Mouse (Mus musculus) thymus, adult 2 months (tissue): ENCODE data around the gene Nop16.

Experiments used
- CTCF ChIP-seq: fragments of 200-500 bp; IDR thresholded peaks from 2 replicates; pipeline ENCODE4 v1.5.1; 2012; ENCODE audit warnings: mild to moderate bottlenecking, control low read depth, low read length, moderate library complexity, borderline replicate concordance; ENCODE audit not compliant: control insufficient read depth, poor library complexity, insufficient read depth; ENCODE audit errors: extremely low read depth
- POLR2A ChIP-seq: fragments of 200-500 bp; IDR thresholded peaks from 2 replicates; pipeline ENCODE4 v1.6.1; 2012; ENCODE audit warnings: mild to moderate bottlenecking, low read length, control low read depth, moderate library complexity; ENCODE audit not compliant: control insufficient read depth, poor library complexity, insufficient read depth; ENCODE audit errors: extremely low read depth

DNA sequence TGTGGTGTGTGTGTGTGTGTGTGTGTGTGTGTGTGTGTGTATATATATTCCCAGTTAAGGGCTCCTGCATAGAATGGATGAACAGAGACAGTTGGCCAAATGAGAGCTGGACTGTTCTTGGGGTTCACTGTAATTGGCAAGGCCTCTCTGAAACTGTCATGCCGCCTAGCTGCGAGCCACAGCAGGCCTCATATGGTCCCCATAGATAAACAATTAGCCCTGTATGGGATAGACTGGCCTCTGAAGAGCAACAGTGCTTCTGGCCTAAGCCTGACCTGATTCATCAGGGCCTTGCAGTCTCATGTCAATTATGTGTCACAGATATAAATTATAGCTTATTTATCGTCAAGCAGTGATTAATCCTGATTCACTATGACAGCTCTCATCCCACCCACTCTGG lies 18.1 kb upstream of the Nop16 start:
- TF ChIP-seq POLR2A (no peak), CTCF (no peak)
